13 mouse cellular contexts compared by ENCODE assay signal in the genomic region with DNA sequence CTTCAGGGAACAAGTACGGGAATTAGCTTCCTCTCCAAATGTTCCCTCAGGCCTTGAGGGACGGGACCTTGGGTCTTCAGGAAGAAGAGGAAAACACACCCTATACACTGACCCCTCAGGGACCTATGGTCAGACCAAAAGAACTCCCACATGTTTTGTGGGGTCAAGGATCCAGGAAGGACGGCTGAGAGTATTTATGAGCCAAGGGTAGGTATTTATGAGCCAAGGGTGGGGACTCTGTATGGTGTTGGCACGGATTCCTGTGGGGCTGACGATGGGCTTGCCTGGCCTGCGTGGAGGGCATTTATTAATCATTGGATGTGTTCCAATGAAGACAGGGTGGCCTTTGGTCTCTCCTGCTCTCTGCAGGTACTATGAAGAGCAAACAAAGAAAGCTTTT. TPM values are rescaled to one million over a fixed set of nuclear protein-coding genes. Genes with fewer than 3 reads are reported as not detected.
A peak's percentile ranks its signal among the peaks of the same experiment; 100 is the strongest.
DNase-seq lines count a peak whose midpoint lies in the region; ATAC-seq lines count a peak whose summit lies in the region.
"Had no signal": no experiment of that assay in that cellular context is flagged by ENCODE, and none has a peak within 500 bp of the region (broad histone marks: within the 10 kb centered on the region; RNA-seq: fewer than 3 reads in every experiment).

No protein-coding gene starts in this region.

- no peak overlapping the region for H3K4me3 ChIP-seq in liver, embryonic 11.5 days (ENCODE audit: low read depth, low read length)
- H3K4me3 ChIP-seq in liver, embryonic 12.5 days: no peak overlapping the region
- no peak overlapping the region for H3K4me3 ChIP-seq in heart, embryonic 14.5 days (ENCODE audit: control insufficient read depth in 1 of 2, insufficient read depth in 1 of 2, low read depth in 1 of 2, low read length in 2 of 2)
- H3K4me3 ChIP-seq: hindbrain, embryonic 12.5 days had no signal

- no peaks in the 10 kb centered on the region for H3K9me3 ChIP-seq in liver, embryonic 11.5 days (ENCODE audit: control insufficient read depth, low read length)
- no peaks in the 10 kb centered on the region for H3K9me3 ChIP-seq in liver, embryonic 12.5 days (replicated peaks)
- no peaks in the 10 kb centered on the region for H3K9me3 ChIP-seq in heart, embryonic 14.5 days (ENCODE audit: control insufficient read depth, low read length)
- H3K9me3 ChIP-seq: G1E; hindbrain, embryonic 12.5 days had no signal

- H3K27ac ChIP-seq in liver, embryonic 11.5 days (ENCODE audit: low read depth, low read length): no peak overlapping the region
- H3K27ac ChIP-seq in liver, embryonic 12.5 days: no peak overlapping the region
- peak overlapping the region in 1 of 2 experiments; percentile 63; a peak in 1 of 4 replicates for H3K27ac ChIP-seq in heart, embryonic 14.5 days (replicated peaks in 1 of 2; ENCODE audit: control insufficient read depth in 1 of 2, insufficient read depth in 1 of 2, low read depth in 2 of 2, low read length in 2 of 2)
- H3K27ac ChIP-seq: hindbrain, embryonic 12.5 days had no signal

- 74% methylated on average over 6 of the region's 6 CpGs for WGBS in liver, embryonic 11.5 days
- 76% methylated on average over 6 of the region's 6 CpGs for WGBS in liver, embryonic 12.5 days (ENCODE audit: insufficient replicate concordance)
- WGBS in heart, embryonic 14.5 days: 51% methylated on average over 6 of the region's 6 CpGs

- peaks cover 34% of the 10 kb centered on the region for H3K4me1 ChIP-seq in liver, embryonic 11.5 days (replicated peaks; ENCODE audit: control insufficient read depth, insufficient read depth, low read length)
- H3K4me1 ChIP-seq in liver, embryonic 12.5 days: peaks cover 74% of the 10 kb centered on the region
- H3K4me1 ChIP-seq in heart, embryonic 14.5 days (ENCODE audit: control insufficient read depth in 2 of 2, insufficient read depth in 2 of 2, low read length in 2 of 2): peaks cover 37 to 50% of the 10 kb centered on the region in 2 experiments

- H3K4me2 ChIP-seq in liver, embryonic 11.5 days: peak overlapping the region; percentile 11; the same call in 1 of the 2 replicates
- H3K4me2 ChIP-seq in liver, embryonic 12.5 days: no peak overlapping the region
- peak overlapping the region; percentile 31; the same call in 1 of the 2 replicates for H3K4me2 ChIP-seq in heart, embryonic 14.5 days (ENCODE audit: low read length)
- H3K4me2 ChIP-seq: hindbrain, embryonic 12.5 days had no signal

- peak; percentile 45 to 65 for DNase-seq in heart, adult 18-20 months
- DNase-seq in heart, postnatal 25 days (ENCODE audit: low spot score): no peak
- DNase-seq in liver, embryonic 11.5 days (ENCODE audit: low spot score): no peak
- DNase-seq in lung, postnatal 36 days: peak; percentile 56
- no peak for DNase-seq in embryo, embryonic 11 days
- no peak for DNase-seq in urinary bladder, adult 18-20 months (ENCODE audit: low spot score in 2 of 2)
- DNase-seq: right cerebral cortex, postnatal 25 days had no signal

- H3K9ac ChIP-seq in liver, embryonic 11.5 days (ENCODE audit: low read depth, low read length): no peak overlapping the region
- no peak overlapping the region for H3K9ac ChIP-seq in liver, embryonic 12.5 days
- H3K9ac ChIP-seq in heart, embryonic 14.5 days (ENCODE audit: low read length): no peak overlapping the region
- H3K9ac ChIP-seq: forebrain, postnatal 0 days; hindbrain, embryonic 12.5 days had no signal

- H3K36me3 ChIP-seq in liver, embryonic 11.5 days (ENCODE audit: control insufficient read depth, insufficient read depth, low read length): no peaks in the 10 kb centered on the region
- no peaks in the 10 kb centered on the region; the same call in 1 of the 2 replicates for H3K36me3 ChIP-seq in liver, embryonic 12.5 days
- peaks cover 6% of the 10 kb centered on the region; the same call in 1 of the 2 replicates for H3K36me3 ChIP-seq in heart, embryonic 14.5 days (ENCODE audit: control insufficient read depth, insufficient read depth, low read length)
- H3K36me3 ChIP-seq: hindbrain, embryonic 12.5 days had no signal

- peaks cover 36% of the 10 kb centered on the region for H3K27me3 ChIP-seq in liver, embryonic 11.5 days (replicated peaks; ENCODE audit: control insufficient read depth, insufficient read depth, low read length)
- H3K27me3 ChIP-seq in liver, embryonic 12.5 days (replicated peaks): peaks cover 64% of the 10 kb centered on the region
- peaks cover 26% of the 10 kb centered on the region for H3K27me3 ChIP-seq in heart, embryonic 14.5 days (ENCODE audit: control insufficient read depth, insufficient read depth, low read length)

- intact Hi-C loops in heart, postnatal 25 days (cut with DNase I): no loop called here

- no peak for ATAC-seq in liver, embryonic 11.5 days (replicated peaks; ENCODE audit: low FRiP score)
- ATAC-seq in liver, embryonic 12.5 days: no peak
- ATAC-seq in heart, embryonic 14.5 days (ENCODE audit: insufficient number of reproducible peaks, insufficient read depth, low FRiP score, low read depth): no peak
- ATAC-seq: forebrain, postnatal 0 days had no signal

RNA-seq across cellular contexts. Expression of a gene that starts 0.6 kb away (rescaled TPM):
- 10 to 100 TPM; 19.2 to 22.1 TPM for total RNA-seq in heart, adult 18-20 months (2021)
- total RNA-seq in heart, postnatal 25 days (2021): 10 to 100 TPM; 20.6 to 21.9 TPM
- polyA plus RNA-seq in liver, embryonic 11.5 days (2014; fragmentation: Nextera tagmentation; extraction: Ambion mirVana): 19.5 and 22.3 TPM in 2 replicates
- 15.8 and 16.7 TPM in 2 replicates for polyA plus RNA-seq in liver, embryonic 12.5 days (2016; fragmentation: Nextera tagmentation; extraction: Ambion mirVana)
- 34.1 and 34.2 TPM in 2 replicates for polyA plus RNA-seq in heart, embryonic 14.5 days (2014; fragmentation: Nextera tagmentation; extraction: Ambion mirVana)

RNA-seq across cellular contexts. Expression of a gene that starts 5.8 kb away (rescaled TPM):
- total RNA-seq in heart, adult 18-20 months (2021): 1 to 10 TPM; 9.2 to 9.9 TPM
- total RNA-seq in heart, postnatal 25 days (2021): 10 to 100 TPM in 1 of 2 experiments, 1 to 10 TPM in 1; 8.8 to 10.4 TPM
- 6.4 and 7.9 TPM in 2 replicates for polyA plus RNA-seq in liver, embryonic 11.5 days (2014; fragmentation: Nextera tagmentation; extraction: Ambion mirVana)
- 7.3 and 7.6 TPM in 2 replicates for polyA plus RNA-seq in liver, embryonic 12.5 days (2016; fragmentation: Nextera tagmentation; extraction: Ambion mirVana)
- 9.0 and 11.4 TPM in 2 replicates for polyA plus RNA-seq in heart, embryonic 14.5 days (2014; fragmentation: Nextera tagmentation; extraction: Ambion mirVana)

RNA-seq across cellular contexts. Expression of a gene that starts 12.1 kb away (rescaled TPM):
- total RNA-seq in heart, adult 18-20 months (2021): 100 to 1,000 TPM; 165 to 174 TPM
- total RNA-seq in heart, postnatal 25 days (2021): 100 to 1,000 TPM; 174 to 181 TPM
- 0.48 and 0.74 TPM in 2 replicates for polyA plus RNA-seq in liver, embryonic 11.5 days (2014; fragmentation: Nextera tagmentation; extraction: Ambion mirVana)
- polyA plus RNA-seq in liver, embryonic 12.5 days (2016; fragmentation: Nextera tagmentation; extraction: Ambion mirVana): 2.7 and 3.4 TPM in 2 replicates
- polyA plus RNA-seq in heart, embryonic 14.5 days (2014; fragmentation: Nextera tagmentation; extraction: Ambion mirVana): 2.9 and 4.4 TPM in 2 replicates
- polyA plus RNA-seq: forebrain, postnatal 0 days; hindbrain, embryonic 12.5 days; midbrain, postnatal 0 days had no signal

Comparison
In these comparisons a context has a peak if more than half of its experiments do, and no peak if none do; other contexts are left out.
1. DNase-seq: peak in heart, adult 18-20 months (2 of 2) and lung, postnatal 36 days (single experiment); none in heart, postnatal 25 days (single experiment), liver, embryonic 11.5 days (single experiment), embryo, embryonic 11 days (single experiment) and urinary bladder, adult 18-20 months (0 of 2).